Mouse (Mus musculus) heart, embryonic 12.5 days (tissue): ENCODE measurements around the gene Dynlt1f. TPM values are rescaled to one million over a fixed set of nuclear protein-coding genes. Genes with fewer than 3 reads are reported as not detected.
"Not testable (repeated sequence)": the region's sequence is repeated elsewhere in the genome, so short reads cannot be mapped to it uniquely, and the experiment has no call there.

Source experiments
- ATAC-seq: fragments of 200-750 bp; cut with Nextera tagmentation; 2 replicates; pipeline ENCODE4 v1.8.0; 2017; ENCODE audit warnings: moderate TSS enrichment, moderate library complexity; ENCODE audit not compliant: insufficient number of reproducible peaks, low FRiP score
- H3K27ac ChIP-seq: fragments of 300-500 bp; sonication (generic); 2 replicates; pipeline ENCODE4 v1.5.1; 2016; ENCODE audit warnings: mild to moderate bottlenecking, moderate library complexity; ENCODE audit not compliant: poor library complexity, severe bottlenecking
- H3K27me3 ChIP-seq: fragments of 300-500 bp; sonication (generic); replicated peaks from 2 replicates; pipeline ENCODE4 v1.6.1; 2016; ENCODE audit warnings: mild to moderate bottlenecking, moderate library complexity
- H3K36me3 ChIP-seq: fragments of 300-500 bp; sonication (generic); 2 replicates; pipeline ENCODE4 v1.6.1; 2016; ENCODE audit warnings: mild to moderate bottlenecking, moderate library complexity
- H3K4me1 ChIP-seq: fragments of 300-500 bp; sonication (generic); replicated peaks from 2 replicates; pipeline ENCODE4 v1.6.1; 2016; ENCODE audit warnings: mild to moderate bottlenecking
- H3K4me2 ChIP-seq: fragments of 300-500 bp; sonication (generic); 2 replicates; pipeline ENCODE4 v1.6.1; 2016; ENCODE audit warnings: mild to moderate bottlenecking, moderate library complexity
- H3K4me3 ChIP-seq: fragments of 300-500 bp; sonication (generic); 2 replicates; pipeline ENCODE4 v1.5.1; 2016; ENCODE audit warnings: mild to moderate bottlenecking
- H3K9ac ChIP-seq: fragments of 300-500 bp; sonication (generic); 2 replicates; pipeline ENCODE4 v1.6.1; 2016; ENCODE audit warnings: mild to moderate bottlenecking, moderate library complexity
- H3K9me3 ChIP-seq: fragments of 300-500 bp; sonication (generic); replicated peaks from 2 replicates; pipeline ENCODE4 v1.6.1; 2016; ENCODE audit warnings: mild to moderate bottlenecking, moderate library complexity
- WGBS: fragments of 180-500 bp; shearing (Covaris S2); methylation state at CpG from one replicate; pipeline ENCODE4 v1.1.7; 2016; 5-methylcytosine and 5-hydroxymethylcytosine counted together
- polyA plus RNA-seq: library from polyadenylated mRNA; unstranded; fragments of >200 nt; fragmentation: Nextera tagmentation; extraction: Ambion mirVana; gene quantifications from 2 replicates; pipeline ENCODE4 v1.2.1, GENCODE M21; 2016

Gene Dynlt1f
- polyA plus RNA-seq, 1 experiment from 2014 or later, result 215 TPM

DNA sequence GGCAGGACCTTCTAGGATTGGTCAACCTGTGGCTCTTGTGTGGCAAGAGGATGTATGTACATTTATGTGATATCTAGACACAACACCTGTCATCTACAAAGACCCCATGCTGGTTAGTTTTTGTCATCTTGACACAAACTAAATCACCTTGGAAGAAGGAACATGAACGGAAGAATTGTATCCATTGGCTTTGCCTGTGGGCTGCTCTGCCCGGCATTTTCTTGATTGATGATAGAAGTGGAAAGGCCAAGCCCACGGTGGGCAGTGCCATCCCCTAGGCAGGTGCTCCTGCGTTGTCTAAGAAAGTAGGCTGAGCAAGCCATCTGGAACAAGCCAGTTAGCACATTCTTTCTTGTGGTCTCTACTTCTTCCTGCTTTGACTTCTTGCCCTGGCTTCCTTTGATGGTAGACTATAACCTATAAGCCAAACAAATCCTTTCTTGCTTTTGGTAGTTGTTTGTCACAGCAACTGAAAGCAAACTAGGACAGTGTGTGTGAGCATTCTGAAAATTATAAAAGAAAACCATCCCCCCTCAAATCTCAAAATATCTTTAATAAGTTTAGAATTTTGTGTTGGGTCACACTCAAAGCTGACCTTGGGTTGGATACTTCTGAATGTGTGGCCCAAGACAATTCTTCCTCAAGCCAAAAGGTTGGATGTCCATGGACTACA, 30.7 kb upstream of the Dynlt1f start:
- not testable (repeated sequence) for H3K9me3 ChIP-seq, H3K9ac ChIP-seq, H3K36me3 ChIP-seq, H3K4me3 ChIP-seq, ATAC-seq, H3K27me3 ChIP-seq, H3K4me2 ChIP-seq, H3K4me1 ChIP-seq, H3K27ac ChIP-seq
- WGBS, result 95% methylated on average over 3 of the region's 4 CpGs

DNA sequence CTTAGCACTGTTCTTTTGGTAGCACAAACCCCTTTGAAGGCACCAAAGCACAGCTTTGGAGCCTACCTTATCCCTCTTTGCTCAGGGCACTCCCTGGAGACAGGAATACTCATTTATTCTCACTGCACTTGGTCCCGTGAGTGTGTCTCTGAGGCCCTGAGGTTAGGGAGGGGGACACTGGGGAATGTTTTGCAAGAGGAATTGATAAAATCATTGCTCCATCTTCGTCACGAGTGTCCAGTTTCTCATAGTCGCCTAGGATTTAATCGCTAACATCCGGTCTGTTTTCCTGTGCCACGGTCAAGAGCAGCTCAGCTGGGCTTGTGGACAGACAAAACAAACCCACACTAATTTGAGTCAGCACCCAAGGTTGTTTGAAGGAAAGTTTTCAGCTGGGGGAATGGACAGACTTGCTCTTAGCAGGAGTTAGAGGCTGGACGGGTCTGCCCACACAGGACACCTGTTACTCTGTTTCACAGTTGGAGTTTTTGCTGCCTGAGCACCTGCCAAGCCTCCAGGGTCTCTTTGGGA, 29.7 kb upstream of the Dynlt1f start:
- H3K9ac ChIP-seq, H3K4me3 ChIP-seq, H3K27me3 ChIP-seq, H3K9me3 ChIP-seq, H3K27ac ChIP-seq, H3K4me2 ChIP-seq, H3K4me1 ChIP-seq, H3K36me3 ChIP-seq: not testable (repeated sequence)
- peak; percentile 37 for ATAC-seq
- WGBS, result 52% methylated on average over 5 of the region's 8 CpGs

DNA sequence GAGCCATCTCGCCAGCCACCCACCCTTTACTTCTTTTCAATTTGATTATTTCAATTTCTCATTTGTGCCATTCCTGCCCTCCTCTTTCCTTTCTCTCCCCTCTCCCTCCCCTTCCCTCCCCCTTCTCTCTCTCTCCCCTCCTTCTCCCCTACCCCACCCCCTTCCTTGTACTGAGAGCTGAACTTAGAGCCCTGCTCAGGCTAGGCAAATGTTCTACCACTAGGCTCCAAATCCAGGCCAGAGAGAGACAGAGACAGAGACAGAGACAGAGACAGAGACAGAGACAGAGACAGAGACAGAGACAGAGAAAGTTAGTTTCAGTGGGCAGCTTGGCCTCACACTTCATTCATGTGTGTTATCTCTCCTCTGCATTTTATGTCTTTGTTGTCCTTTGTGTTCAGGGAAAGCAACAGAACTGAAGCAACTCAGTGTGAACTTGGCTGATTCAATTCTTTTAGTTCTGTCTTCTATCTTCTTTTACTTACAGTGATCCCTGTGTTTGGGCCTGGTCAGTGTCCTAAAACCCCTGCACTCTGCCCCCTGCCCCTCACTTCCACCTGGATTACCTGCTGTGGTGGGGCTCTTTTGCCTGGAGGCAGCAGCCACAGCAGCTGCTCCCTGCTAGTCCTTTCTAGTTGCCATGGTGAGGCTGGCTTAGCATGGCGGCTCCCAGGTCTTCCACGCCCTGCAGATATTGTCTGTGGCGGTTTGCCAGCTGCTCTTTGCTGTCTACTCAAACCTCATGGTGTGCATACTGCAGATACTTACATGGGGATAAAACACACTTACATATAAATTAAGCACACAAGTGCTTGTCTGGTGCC, 29.0 kb upstream of the Dynlt1f start:
- H3K4me1 ChIP-seq, H3K27me3 ChIP-seq, H3K4me3 ChIP-seq, H3K4me2 ChIP-seq, H3K36me3 ChIP-seq, H3K9ac ChIP-seq, H3K9me3 ChIP-seq, H3K27ac ChIP-seq: not testable (repeated sequence)
- ATAC-seq, result peak; percentile 63; the same call in 1 of the 2 replicates
- WGBS, result no CpG with 5 or more reads among the region's 4 CpGs

DNA sequence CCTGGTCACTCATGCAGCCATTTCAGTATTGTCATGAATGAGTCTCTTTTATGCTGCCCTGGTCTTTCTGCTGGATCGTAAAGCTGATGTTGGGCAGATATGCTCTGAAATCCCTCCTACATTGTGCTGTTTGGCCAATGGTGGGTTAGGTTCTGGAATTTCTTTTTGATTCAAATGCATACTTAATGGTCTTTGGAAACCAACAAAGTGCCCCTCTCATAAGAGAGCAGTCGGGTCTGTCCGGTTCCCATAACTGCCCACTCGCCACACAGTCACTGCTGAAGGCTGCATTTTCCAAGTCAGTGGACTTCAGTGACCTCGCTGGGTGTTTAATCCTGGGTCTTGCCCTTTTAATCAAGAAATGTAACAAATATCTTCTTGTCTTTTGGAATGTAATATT, 28.0 kb upstream of the Dynlt1f start:
- H3K4me3 ChIP-seq, ATAC-seq, H3K4me1 ChIP-seq, H3K36me3 ChIP-seq, H3K27ac ChIP-seq, H3K9ac ChIP-seq, H3K9me3 ChIP-seq, H3K27me3 ChIP-seq, H3K4me2 ChIP-seq: not testable (repeated sequence)
- 64% methylated on average over 1 of the region's 5 CpGs for WGBS

DNA sequence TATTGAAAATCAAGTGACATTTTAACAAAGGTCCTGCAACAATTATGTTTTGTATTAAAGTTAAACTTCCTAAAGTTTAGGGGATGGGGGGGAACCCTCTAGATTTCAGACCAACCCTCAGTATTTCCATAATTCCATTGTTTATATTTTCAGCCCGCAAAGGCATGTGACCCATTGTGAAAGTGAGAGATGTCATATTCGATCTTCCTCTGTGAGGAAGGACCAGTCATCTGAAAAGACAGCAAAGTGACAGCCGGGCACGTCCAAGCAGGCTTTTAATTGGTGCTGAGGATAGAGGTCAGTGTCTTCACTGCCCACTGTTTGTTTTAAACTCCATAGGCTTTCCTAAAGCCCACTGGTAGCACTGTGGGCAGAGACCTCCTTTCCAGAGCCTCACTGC, 26.0 kb upstream of the Dynlt1f start:
- not testable (repeated sequence) for H3K9ac ChIP-seq, H3K36me3 ChIP-seq, H3K4me3 ChIP-seq, H3K9me3 ChIP-seq, H3K27me3 ChIP-seq, H3K4me2 ChIP-seq, H3K27ac ChIP-seq, ATAC-seq, H3K4me1 ChIP-seq
- WGBS, result 84% methylated on average over 4 of the region's 4 CpGs

DNA sequence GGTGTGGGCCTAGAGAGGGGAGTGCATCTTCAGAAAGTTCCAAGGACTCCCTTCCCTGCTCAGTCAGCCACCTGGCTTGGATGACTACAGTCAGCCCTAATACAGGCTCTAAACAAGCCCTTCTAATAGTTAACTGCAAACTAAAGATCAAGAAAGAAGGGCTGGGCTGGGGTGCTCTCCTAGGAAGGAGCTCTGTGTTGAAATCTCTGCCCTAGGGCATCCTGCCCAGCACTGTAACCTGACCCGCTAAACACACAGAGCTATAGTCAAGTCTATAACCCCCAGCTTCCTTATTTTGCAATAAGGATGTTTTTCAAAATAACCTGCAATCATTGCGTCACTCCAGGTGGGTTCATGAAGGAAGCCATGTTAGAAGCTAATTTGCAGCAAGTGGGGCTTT, 22.4 kb upstream of the Dynlt1f start:
- H3K4me1 ChIP-seq, H3K36me3 ChIP-seq, ATAC-seq, H3K4me2 ChIP-seq, H3K9ac ChIP-seq, H3K27me3 ChIP-seq, H3K27ac ChIP-seq, H3K4me3 ChIP-seq, H3K9me3 ChIP-seq: not testable (repeated sequence)
- WGBS, result 57% methylated on average over 1 of the region's 2 CpGs

DNA sequence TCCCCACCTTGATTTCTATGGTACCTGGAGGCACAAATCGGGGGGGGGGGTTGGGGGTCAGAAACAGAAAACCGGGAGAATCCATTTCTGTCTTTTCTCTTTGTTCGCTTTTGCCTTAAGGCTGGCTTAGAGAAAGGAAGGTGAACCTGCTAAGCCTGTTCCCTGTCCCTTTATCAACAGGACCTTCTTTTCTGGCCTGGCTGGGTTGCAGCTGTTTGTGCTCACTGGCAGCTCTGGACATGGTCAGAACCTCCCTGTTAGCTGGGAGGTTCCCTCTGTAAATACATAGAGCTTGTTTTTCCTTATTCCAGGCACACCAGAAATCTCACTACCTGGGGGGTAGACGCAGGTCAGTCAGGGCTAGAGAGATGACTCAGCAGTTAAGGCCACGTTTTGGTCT, 18.6 kb upstream of the Dynlt1f start:
- not testable (repeated sequence) for H3K4me2 ChIP-seq, H3K9me3 ChIP-seq, H3K4me1 ChIP-seq, H3K4me3 ChIP-seq, H3K27ac ChIP-seq, H3K9ac ChIP-seq, H3K27me3 ChIP-seq, H3K36me3 ChIP-seq, ATAC-seq
- WGBS, result 49% methylated on average over 5 of the region's 5 CpGs

DNA sequence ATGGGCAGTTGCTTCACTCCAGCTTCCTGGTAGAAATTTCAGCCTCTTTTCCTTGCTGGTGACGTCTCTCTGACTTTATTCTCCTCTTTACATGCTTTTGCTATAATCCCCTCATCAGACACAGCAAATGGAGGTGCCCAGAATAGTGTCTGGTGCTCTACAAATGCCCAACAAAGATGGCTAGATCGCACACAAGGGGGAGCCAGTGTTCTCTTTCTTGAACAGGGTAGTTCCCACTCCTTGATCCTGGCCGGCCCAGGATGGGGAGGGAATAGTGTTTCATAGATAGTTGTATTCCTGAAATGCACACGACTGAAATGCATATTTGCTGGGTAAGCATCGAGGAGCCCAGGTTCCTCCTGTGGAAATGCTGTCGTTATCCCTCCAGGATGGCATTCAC, 12.8 kb upstream of the Dynlt1f start:
- H3K27me3 ChIP-seq, H3K36me3 ChIP-seq, H3K4me1 ChIP-seq, H3K4me3 ChIP-seq, H3K4me2 ChIP-seq, H3K9me3 ChIP-seq, ATAC-seq, H3K27ac ChIP-seq, H3K9ac ChIP-seq: not testable (repeated sequence)
- no CpG with 5 or more reads among the region's 6 CpGs for whole genome bisulfite sequencing

DNA sequence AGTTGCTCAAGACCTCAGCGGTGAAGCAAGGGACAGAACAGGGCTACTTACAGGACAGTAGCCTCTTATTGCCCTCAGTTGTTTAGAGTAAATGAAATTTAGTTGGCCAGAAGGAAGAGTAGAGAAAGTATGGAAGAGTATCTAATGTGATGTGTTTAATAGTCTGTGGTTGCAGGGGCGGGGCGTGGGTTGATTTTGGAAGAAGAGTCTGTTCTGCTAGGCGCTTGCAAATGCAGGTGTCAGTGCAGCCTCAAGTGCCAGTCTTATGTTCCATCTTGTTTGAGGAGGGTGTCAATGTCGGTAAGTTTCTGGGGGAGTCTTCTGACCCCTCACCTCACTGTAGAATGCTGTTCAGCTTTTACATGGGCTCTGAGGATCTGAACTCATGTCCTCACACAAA, 9.7 kb upstream of the Dynlt1f start:
- not testable (repeated sequence) for H3K9ac ChIP-seq, H3K27me3 ChIP-seq, H3K4me2 ChIP-seq, H3K27ac ChIP-seq, ATAC-seq, H3K9me3 ChIP-seq, H3K4me3 ChIP-seq, H3K4me1 ChIP-seq, H3K36me3 ChIP-seq
- 85% methylated on average over 4 of the region's 5 CpGs for WGBS

DNA sequence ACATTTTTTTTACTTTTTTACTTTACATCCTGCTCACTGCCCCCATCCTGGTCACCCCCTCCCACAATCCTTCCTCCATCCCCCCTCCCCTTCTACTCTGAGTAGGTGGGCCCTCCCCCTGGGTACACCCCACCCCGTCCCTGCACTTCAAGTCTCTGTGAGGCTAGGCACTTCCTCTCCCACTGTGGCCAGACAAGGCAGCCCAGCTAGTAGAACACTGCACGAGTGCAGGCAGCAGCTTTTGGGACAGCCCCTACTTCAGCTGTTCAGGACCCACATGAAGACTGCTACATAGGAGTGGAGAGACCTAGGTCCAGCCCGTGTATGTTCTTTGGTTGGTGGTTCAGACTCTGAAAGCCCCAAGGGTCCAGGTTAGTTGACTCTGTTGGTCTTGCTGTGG, 7.1 kb upstream of the Dynlt1f start:
- H3K36me3 ChIP-seq, H3K4me3 ChIP-seq, H3K9ac ChIP-seq, H3K4me2 ChIP-seq, H3K4me1 ChIP-seq, ATAC-seq, H3K9me3 ChIP-seq, H3K27me3 ChIP-seq, H3K27ac ChIP-seq: not testable (repeated sequence)
- WGBS, result 62% methylated on average over 3 of the region's 3 CpGs

DNA sequence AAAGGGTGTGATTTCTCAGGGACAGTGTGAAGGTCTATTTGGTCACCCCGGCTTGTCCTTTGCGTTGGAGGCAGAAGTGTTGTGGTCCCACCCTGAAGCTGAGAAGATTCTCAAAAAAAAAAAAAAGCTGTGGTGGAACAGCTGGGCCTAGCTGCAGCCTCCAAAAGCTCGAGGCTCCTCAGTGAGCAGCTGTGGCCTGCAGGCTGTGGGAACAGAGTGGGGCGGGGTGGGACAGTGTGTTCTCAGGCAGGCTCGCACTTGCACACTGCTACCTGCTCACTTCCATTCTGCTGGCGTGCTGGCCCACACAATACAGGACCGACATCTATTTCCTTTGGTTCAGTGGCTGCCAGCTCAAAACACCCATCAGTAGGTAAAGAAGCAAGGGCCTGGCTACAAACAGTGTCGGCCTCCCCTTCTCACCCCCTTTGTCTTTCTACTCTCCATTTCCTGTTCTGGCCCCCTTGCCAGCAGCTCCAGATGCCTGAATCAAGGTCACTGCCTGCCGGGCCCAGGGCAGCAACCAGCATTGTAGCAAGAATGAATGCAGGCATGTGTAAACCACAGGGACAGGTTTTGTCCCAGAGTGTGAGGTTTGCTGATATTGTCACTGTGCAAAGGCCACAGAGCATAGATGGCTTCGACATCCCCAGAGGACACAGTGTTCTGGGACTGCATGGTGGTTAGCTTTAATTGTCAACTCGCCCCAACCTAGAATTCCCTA, 5.6 kb upstream of the Dynlt1f start:
- not testable (repeated sequence) for H3K9ac ChIP-seq, H3K9me3 ChIP-seq, H3K27me3 ChIP-seq, H3K4me1 ChIP-seq, H3K27ac ChIP-seq, H3K4me2 ChIP-seq, H3K4me3 ChIP-seq, H3K36me3 ChIP-seq
- 51% methylated on average over 10 of the region's 11 CpGs for WGBS
- ATAC-seq, result 0 out of 2 replicates have a peak, but pooled peaks have one; percentile 27
